Mouse (Mus musculus): ENCODE results near the gene Plekhm1.
A peak's percentile ranks its signal among the peaks of the same experiment; 100 is the strongest.

DNA sequence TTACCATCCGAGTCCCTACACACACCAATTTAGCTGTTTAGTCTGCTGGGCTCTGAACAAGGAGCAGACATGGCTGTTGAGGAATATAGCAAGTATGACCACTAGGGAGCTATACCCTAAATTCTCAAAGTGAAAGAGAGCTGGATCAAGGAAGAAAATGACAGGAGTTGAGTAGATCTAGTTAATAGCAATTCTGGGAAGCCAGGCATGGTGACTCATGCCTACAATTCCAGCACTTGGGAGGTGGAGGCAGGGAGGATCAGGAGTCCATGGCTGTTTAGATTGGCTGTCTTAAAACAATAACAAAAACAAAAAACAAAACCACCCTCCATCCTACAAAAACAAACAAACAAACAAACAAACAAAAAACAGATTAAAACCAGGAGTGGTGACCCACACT, 1.2 kb downstream of the Plekhm1 start:
- TF ChIP-seq CTCF (IDR thresholded peaks at IDR 0.05; ENCODE audit: low read depth) = 0 out of 2 replicates have a peak, but pooled peaks have one; percentile 6
- no peak for TF ChIP-seq EP300 (IDR thresholded peaks at IDR 0.05; ENCODE audit: low read depth)

Data from liver, postnatal 0 days (tissue).